Mouse (Mus musculus) liver, embryonic 13.5 days (tissue): ENCODE results near the gene Nek11. TPM values are rescaled to one million over a fixed set of nuclear protein-coding genes. Genes with fewer than 3 reads are reported as not detected.
A peak's percentile ranks its signal among the peaks of the same experiment; 100 is the strongest.

Experiments
- ATAC-seq: fragments of 200-750 bp; cut with Nextera tagmentation; 2 replicates; pipeline ENCODE4 v1.8.0; 2017; ENCODE audit warnings: low read depth, mild to moderate bottlenecking, moderate number of reproducible peaks, moderate library complexity
- DNase-seq: peaks from one replicate; pipeline ENCODE4 v3.0.0; 2022
- H3K27ac ChIP-seq: fragments of 300-500 bp; sonication (generic); 2 replicates; pipeline ENCODE4 v1.5.1; 2015; ENCODE audit warnings: moderate library complexity, mild to moderate bottlenecking, inconsistent platforms
- H3K27me3 ChIP-seq: fragments of 300-500 bp; sonication (generic); 2 replicates; pipeline ENCODE4 v1.6.1; 2015; ENCODE audit warnings: mild to moderate bottlenecking, inconsistent platforms
- H3K36me3 ChIP-seq: fragments of 300-500 bp; sonication (generic); 2 replicates; pipeline ENCODE4 v1.6.1; 2015; ENCODE audit warnings: mild to moderate bottlenecking, inconsistent platforms
- H3K4me1 ChIP-seq: fragments of 300-500 bp; sonication (generic); replicated peaks from 2 replicates; pipeline ENCODE4 v1.6.1; 2015; ENCODE audit warnings: inconsistent platforms
- H3K4me2 ChIP-seq: fragments of 300-500 bp; sonication (generic); 2 replicates; pipeline ENCODE4 v1.6.1; 2015; ENCODE audit warnings: inconsistent platforms, mild to moderate bottlenecking, moderate library complexity
- H3K4me3 ChIP-seq: fragments of 300-500 bp; sonication (generic); replicated peaks from 2 replicates; pipeline ENCODE4 v1.5.1; 2015; ENCODE audit warnings: mild to moderate bottlenecking, inconsistent platforms
- H3K9ac ChIP-seq: fragments of 300-500 bp; sonication (generic); 2 replicates; pipeline ENCODE4 v1.6.1; 2015; ENCODE audit warnings: mild to moderate bottlenecking, inconsistent platforms
- H3K9me3 ChIP-seq: fragments of 300-500 bp; sonication (generic); replicated peaks from 2 replicates; pipeline ENCODE4 v1.6.1; 2016; ENCODE audit warnings: inconsistent platforms
- WGBS: fragments of 180-500 bp; shearing (Covaris S2); methylation state at CpG from one replicate; pipeline ENCODE4 v1.1.7; 2015; ENCODE audit not compliant: insufficient replicate concordance; 5-methylcytosine and 5-hydroxymethylcytosine counted together
- polyA plus RNA-seq: library from polyadenylated mRNA; unstranded; fragments of >200 nt; fragmentation: Nextera tagmentation; extraction: Ambion mirVana; gene quantifications from 2 replicates; pipeline ENCODE4 v1.2.1, GENCODE M21; 2015

Gene Nek11
- polyA plus RNA-seq, result 0.07 TPM in 1 of 2 replicates, not detected in the other

DNA sequence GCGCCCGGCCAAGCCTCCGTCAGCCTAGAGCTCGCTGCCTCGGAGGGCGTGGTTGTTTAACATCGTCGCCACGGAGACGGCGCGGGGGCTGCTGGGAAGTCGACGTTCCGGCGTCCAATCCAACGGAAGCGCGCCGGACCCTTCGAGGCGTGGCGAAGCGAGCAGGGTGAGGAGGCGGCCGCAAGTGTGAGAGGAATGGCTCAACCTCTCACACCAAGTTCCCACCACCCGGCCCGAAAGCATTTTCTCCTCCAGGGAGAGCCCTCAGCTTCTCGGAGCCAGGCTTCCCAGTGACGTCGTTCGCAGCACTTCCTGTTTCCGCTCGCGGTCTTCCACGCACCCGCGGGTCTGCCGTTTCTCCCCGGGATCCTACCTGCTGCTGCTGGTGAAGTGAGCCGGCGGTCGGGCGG is at the start of gene Nek11, which contains the start of gene Aste1:
TSS of gene Nek11 (minus strand) at position 307 of the 410 bp plus-strand sequence.
TSS of gene Aste1 (plus strand) at position 175 of the 410 bp plus-strand sequence.
- ATAC-seq (peak; percentile 99), DNase-seq (peak; percentile 91)
- Histone ChIP-seq H3K27ac (peak within 1 kb of the TSS; percentile 95), H3K4me3 (peak within 1 kb of the TSS; percentile 78), H3K4me1 (peaks cover 27% of the 10 kb centered on the region), H3K36me3 (peaks cover 9% of the 10 kb centered on the region), H3K9me3 (no peaks in the 10 kb centered on the region), H3K9ac (peak within 1 kb of the TSS; percentile 83), H3K4me2 (peak within 1 kb of the TSS; percentile 81), H3K27me3 (peaks cover 2% of the 10 kb centered on the region; the same call in 1 of the 2 replicates)
- WGBS, result under 1% methylated on average over 44 of the region's 44 CpGs

DNA sequence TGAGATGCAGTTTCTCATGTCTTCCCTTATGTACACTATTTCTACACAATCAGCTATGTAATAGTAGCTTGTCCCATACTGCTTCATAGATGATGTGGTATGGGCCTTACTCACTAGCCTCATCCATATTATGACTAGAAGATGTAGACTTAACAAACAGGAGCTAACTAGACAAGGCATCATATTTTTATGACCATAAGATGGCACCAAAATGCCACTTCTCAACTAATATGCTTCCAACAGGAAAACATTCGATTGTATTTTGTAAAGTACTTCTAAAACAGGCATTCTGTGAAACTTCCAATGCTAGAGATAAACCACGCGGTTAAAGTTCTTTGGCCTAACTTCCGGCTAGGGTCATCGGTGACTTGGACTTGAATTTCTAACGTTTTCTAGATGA is 13.2 kb upstream of the Nek11 start:
- DNase-seq, result no peak
- 79% methylated on average over 6 of the region's 6 CpGs for WGBS

DNA sequence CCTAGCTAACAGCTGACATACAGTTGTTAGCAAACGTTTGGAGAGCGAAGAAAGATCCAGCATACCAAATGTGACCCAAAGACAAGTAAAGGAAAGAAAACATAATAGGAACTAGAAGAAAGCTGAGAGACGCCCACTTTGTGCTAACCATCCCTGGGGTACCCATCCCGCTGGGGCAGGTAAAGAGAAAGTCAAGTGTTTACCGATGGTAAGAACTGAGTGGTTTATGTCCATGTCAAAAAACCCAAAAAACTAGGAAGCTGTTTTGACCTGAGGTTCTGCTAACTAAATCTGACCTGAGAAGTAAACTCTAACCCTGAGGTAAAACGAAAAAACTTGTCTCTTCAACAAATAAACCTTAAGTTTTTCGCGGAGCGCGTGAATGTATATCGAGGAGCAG is 604 bp downstream of the Nek11 start:
- Histone ChIP-seq H3K4me1 (peaks cover 27% of the 10 kb centered on the region), H3K27me3 (peaks cover 2% of the 10 kb centered on the region; the same call in 1 of the 2 replicates), H3K9me3 (no peaks in the 10 kb centered on the region), H3K4me2 (peak overlapping the region; percentile 81), H3K4me3 (peak overlapping the region; percentile 78), H3K9ac (peak overlapping the region; percentile 83), H3K36me3 (peaks cover 9% of the 10 kb centered on the region), H3K27ac (peak overlapping the region; percentile 95; the same call in 1 of the 2 replicates)
- ATAC-seq (no peak), DNase-seq (no peak)
- WGBS, result 12% methylated on average over 11 of the region's 11 CpGs

More for the DNA sequence above, 13.2 kb upstream of the Nek11 start:
- Histone ChIP-seq H3K27me3 (no peaks in the 10 kb centered on the region), H3K27ac (no peak overlapping the region), H3K36me3 (peaks cover 27% of the 10 kb centered on the region), H3K9me3 (no peaks in the 10 kb centered on the region), H3K4me2 (no peak overlapping the region), H3K4me3 (no peak overlapping the region), H3K9ac (no peak overlapping the region), H3K4me1 (no peaks in the 10 kb centered on the region)
- no peak for ATAC-seq

DNA sequence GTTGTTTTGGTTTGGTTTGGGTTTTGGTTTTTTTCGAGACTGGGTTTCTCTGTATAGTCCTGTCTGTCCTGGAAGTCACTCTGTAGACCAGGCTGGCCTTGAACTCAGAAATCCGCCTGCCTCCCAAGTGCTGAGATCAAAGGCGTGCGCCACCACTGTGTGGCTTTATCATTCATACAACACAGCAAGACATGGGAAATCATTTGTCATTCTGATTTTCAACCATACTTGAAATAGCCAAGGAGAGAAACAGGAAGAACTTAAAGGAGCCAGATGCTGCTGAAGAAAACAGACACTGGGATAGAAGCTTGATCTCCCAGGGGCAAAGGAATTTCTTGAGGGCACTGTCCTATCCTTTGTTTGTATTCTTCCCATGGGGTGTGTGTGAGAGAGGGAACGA is 4.7 kb downstream of the Nek11 start:
- Histone ChIP-seq H3K9me3 (no peaks in the 10 kb centered on the region), H3K4me2 (no peak overlapping the region), H3K27me3 (peaks cover 2% of the 10 kb centered on the region; the same call in 1 of the 2 replicates), H3K9ac (no peak overlapping the region), H3K27ac (no peak overlapping the region), H3K4me1 (peaks cover 6% of the 10 kb centered on the region), H3K4me3 (no peak overlapping the region), H3K36me3 (no peaks in the 10 kb centered on the region)
- no peak for DNase-seq
- 42% methylated on average over 5 of the region's 5 CpGs for WGBS
- ATAC-seq, result no peak

DNA sequence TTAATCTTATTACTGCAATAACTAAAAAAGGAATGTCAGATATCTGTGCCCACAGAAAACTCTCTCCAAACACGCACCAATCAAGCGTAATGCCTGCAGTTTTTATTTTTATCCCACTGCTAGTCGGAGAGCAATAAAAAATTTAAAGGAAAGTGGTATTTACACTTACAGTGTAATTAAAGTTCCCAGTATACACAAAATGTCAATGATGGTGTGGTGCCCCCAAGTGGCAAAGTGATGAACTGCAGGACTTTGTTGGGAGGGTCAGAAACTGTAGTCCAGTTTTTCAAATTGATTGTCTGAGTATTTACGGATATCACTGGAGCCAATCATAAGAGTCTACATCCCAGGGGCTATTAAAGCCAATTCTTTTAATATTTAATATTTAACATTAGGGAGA is 6.0 kb downstream of the Nek11 start:
- Histone ChIP-seq H3K4me2 (no peak overlapping the region), H3K36me3 (no peaks in the 10 kb centered on the region), H3K27me3 (peaks cover 2% of the 10 kb centered on the region; the same call in 1 of the 2 replicates), H3K9me3 (no peaks in the 10 kb centered on the region), H3K4me1 (no peaks in the 10 kb centered on the region), H3K4me3 (no peak overlapping the region), H3K27ac (no peak overlapping the region), H3K9ac (no peak overlapping the region)
- 11% methylated on average over 4 of the region's 4 CpGs for WGBS
- ATAC-seq, result no peak
- peak; percentile 20 for DNase-seq

DNA sequence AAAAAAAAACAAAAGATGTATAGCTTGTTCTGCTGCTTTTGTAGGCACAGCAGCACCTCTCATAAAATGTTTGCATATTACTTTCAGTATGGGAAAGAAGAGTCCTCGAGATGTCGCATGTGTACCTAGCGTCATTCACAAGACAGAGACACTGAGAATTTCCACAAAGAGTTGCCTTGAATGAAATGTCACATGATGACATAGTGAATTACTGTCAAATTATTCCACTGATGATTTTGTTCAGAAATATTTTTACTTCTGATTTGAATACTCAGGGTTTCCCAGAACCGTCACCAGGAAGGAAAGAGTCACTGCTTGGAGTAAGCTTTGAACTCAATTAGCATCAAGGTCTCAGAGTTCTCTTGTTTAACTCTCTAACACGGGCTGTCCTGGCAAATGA is 7.9 kb downstream of the Nek11 start:
- Histone ChIP-seq H3K9ac (no peak overlapping the region), H3K4me1 (no peaks in the 10 kb centered on the region), H3K4me3 (no peak overlapping the region), H3K4me2 (no peak overlapping the region), H3K36me3 (no peaks in the 10 kb centered on the region), H3K27ac (no peak overlapping the region), H3K27me3 (no peaks in the 10 kb centered on the region), H3K9me3 (no peaks in the 10 kb centered on the region)
- WGBS, result 71% methylated on average over 5 of the region's 5 CpGs
- no peak for ATAC-seq
- no peak for DNase-seq

DNA sequence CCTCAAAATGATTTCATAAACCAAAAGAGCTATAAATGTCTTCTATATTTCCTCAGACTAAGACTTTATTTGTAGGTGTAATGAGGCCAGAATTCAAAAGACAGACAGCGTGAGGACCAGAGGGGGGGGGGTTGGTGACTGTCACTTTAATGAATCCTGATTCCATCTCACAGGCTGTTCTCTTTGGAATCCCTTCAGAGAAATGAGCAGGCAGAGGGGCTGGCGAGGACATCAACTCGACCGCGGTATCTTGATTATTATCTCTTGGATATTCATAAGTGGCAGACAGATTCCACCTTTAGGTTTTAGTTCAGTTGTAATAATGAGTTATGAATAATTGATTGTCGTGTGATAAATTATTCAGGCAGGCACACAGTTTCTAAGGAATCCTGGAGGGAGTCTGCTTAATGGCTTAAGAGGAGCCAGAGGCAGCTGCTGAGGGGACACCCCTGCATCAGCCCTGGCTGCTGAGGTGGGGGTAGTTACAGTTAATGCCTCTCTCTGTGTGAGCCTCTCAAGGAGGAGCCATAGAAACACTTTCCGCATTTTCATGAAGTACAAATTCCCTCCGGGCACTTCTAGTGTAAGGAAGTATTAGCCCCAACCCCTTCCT is 15.7 kb downstream of the Nek11 start:
- Histone ChIP-seq H3K9me3 (no peaks in the 10 kb centered on the region), H3K4me2 (no peak overlapping the region), H3K4me1 (no peaks in the 10 kb centered on the region), H3K27me3 (no peaks in the 10 kb centered on the region), H3K36me3 (no peaks in the 10 kb centered on the region), H3K4me3 (no peak overlapping the region), H3K27ac (no peak overlapping the region), H3K9ac (no peak overlapping the region)
- ATAC-seq (no peak), DNase-seq (no peak)
- WGBS, result 74% methylated on average over 8 of the region's 8 CpGs

DNA sequence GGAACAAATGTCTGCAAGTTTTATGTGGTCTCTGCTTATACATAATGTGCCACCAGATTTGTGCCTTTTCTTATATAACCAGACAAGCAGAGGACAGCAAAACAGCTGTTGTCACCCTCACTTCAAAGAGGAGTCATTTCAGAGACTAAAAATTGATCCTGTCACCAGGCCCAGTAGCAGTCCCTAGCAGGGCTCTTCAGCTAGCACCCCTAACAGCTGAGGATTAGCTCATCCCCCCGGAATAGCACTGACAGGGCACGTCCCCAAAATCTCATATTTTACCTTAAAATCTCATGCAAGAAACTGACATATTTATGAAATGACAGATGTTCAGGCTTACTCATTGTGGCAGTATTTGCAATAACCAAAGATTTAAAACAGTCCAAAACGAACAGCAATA is 17.7 kb downstream of the Nek11 start:
- H3K4me1 ChIP-seq, result no peaks in the 10 kb centered on the region
- H3K9ac ChIP-seq, result no peak overlapping the region
- H3K27me3 ChIP-seq, result no peaks in the 10 kb centered on the region
- DNase-seq, result no peak
- H3K4me2 ChIP-seq, result no peak overlapping the region
- no peak overlapping the region for H3K27ac ChIP-seq
- H3K4me3 ChIP-seq, result no peak overlapping the region
- 44% methylated on average over 3 of the region's 3 CpGs for WGBS
- H3K9me3 ChIP-seq, result no peaks in the 10 kb centered on the region
- no peaks in the 10 kb centered on the region for H3K36me3 ChIP-seq
- no peak for ATAC-seq

DNA sequence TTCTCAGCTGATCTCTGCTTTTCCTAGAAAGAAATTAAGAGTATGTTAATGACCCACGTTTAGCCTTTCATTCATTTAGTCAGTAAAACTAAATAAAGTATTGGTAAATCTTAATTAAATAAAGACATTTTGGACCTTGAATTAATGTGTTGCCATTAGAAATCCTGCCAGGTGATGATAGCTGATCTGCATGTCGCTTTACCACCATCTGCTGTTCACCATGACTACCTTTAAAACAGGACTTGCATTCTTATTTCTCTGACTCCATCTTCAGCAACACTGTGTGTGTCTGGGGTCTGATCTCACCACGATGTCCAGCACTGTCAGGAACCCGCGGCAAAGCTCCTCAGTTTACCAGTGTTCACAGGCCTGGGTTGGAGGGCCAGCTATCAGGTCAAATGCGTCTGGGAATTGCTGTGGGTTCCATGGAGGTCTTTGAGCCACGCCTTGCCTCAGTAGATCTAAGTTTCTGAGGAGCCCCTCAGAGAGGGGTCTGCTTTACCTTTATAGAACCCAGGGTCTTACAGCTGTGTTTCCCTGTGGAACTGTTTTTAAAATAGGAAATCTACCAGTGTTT is 18.3 kb downstream of the Nek11 start:
- H3K4me1 ChIP-seq, result no peaks in the 10 kb centered on the region
- no peak overlapping the region for H3K27ac ChIP-seq
- H3K9ac ChIP-seq, result no peak overlapping the region
- no peak overlapping the region for H3K4me2 ChIP-seq
- no peaks in the 10 kb centered on the region for H3K9me3 ChIP-seq
- H3K36me3 ChIP-seq, result no peaks in the 10 kb centered on the region
- 58% methylated on average over 7 of the region's 7 CpGs for WGBS
- no peak overlapping the region for H3K4me3 ChIP-seq
- DNase-seq (no peak), ATAC-seq (no peak)
- no peaks in the 10 kb centered on the region for H3K27me3 ChIP-seq

DNA sequence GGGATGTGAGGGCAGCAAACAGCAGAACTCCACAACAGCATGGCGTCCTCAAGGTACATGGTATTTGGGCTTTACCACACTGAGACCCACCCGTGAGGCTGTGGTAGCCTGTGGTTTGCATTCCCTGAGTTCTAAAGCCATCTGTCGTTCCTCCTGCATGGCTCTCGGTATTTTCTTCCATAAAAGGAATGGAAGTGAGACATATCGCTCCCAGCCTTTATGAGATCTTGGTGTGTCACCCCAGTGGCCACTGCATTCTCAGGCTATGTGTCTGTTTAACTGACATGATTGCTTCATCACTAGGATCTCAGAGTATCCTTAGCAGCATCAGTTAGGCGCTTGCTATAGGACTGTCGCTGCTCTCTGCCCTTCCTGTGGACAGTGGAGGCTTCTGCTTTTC is 18.9 kb downstream of the Nek11 start:
- WGBS, result 57% methylated on average over 7 of the region's 7 CpGs
- H3K9me3 ChIP-seq, result no peaks in the 10 kb centered on the region
- no peak overlapping the region for H3K27ac ChIP-seq
- no peaks in the 10 kb centered on the region for H3K27me3 ChIP-seq
- H3K4me1 ChIP-seq, result no peaks in the 10 kb centered on the region
- H3K4me2 ChIP-seq, result no peak overlapping the region
- ATAC-seq (no peak), DNase-seq (no peak)
- H3K4me3 ChIP-seq, result no peak overlapping the region
- no peak overlapping the region for H3K9ac ChIP-seq
- no peaks in the 10 kb centered on the region for H3K36me3 ChIP-seq

DNA sequence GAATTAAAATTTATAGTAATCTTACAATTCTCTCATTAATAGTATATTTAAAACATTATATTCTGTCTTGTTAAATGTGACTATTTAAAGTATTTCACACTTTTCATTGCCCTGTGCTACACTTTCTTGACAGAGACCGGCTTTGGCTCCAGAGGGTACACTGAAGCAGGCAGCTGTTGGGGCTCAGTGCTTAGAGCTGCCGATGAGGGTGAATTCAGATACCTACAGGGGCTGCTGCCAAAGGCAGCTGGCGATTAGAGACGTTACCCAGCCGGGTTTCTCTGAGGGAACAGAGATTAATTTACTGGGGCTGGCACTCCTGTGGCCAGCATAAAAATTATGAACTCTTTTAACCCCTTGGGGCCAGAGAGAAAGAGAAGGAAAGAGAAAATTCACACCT is 21.0 kb downstream of the Nek11 start:
- Histone ChIP-seq H3K9me3 (no peaks in the 10 kb centered on the region), H3K9ac (no peak overlapping the region), H3K4me3 (no peak overlapping the region), H3K36me3 (no peaks in the 10 kb centered on the region), H3K27ac (no peak overlapping the region), H3K4me1 (no peaks in the 10 kb centered on the region), H3K27me3 (no peaks in the 10 kb centered on the region), H3K4me2 (no peak overlapping the region)
- ATAC-seq (no peak), DNase-seq (no peak)
- WGBS, result 54% methylated on average over 5 of the region's 5 CpGs

DNA sequence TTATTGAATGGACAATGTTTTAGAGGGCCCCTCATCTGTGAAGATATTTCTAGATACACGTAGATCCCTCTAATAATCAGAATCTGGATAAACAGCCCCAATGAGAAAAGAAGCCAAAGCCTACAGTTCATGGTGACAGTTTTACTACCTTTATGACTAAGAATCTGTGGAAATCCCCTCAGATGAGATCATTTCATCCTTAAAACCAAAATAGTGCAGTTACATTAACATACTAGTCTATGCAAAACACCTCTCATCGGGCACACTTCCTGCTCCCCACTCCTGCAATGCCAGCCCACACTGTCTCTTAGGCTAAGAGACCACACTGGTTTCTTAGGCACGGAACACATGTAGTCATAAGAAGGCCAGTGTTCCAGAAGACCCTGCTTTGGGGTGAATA is 26.7 kb downstream of the Nek11 start:
- H3K36me3 ChIP-seq, result no peaks in the 10 kb centered on the region
- no peak overlapping the region for H3K27ac ChIP-seq
- WGBS, result 71% methylated on average over 3 of the region's 3 CpGs
- no peak for DNase-seq
- ATAC-seq, result no peak
- H3K9ac ChIP-seq, result no peak overlapping the region
- no peak overlapping the region for H3K4me3 ChIP-seq
- no peaks in the 10 kb centered on the region for H3K9me3 ChIP-seq
- H3K4me1 ChIP-seq, result no peaks in the 10 kb centered on the region
- H3K4me2 ChIP-seq, result no peak overlapping the region
- no peaks in the 10 kb centered on the region for H3K27me3 ChIP-seq
